Comparison of ENCODE assay signal across 9 mouse cellular contexts in the genomic region with DNA sequence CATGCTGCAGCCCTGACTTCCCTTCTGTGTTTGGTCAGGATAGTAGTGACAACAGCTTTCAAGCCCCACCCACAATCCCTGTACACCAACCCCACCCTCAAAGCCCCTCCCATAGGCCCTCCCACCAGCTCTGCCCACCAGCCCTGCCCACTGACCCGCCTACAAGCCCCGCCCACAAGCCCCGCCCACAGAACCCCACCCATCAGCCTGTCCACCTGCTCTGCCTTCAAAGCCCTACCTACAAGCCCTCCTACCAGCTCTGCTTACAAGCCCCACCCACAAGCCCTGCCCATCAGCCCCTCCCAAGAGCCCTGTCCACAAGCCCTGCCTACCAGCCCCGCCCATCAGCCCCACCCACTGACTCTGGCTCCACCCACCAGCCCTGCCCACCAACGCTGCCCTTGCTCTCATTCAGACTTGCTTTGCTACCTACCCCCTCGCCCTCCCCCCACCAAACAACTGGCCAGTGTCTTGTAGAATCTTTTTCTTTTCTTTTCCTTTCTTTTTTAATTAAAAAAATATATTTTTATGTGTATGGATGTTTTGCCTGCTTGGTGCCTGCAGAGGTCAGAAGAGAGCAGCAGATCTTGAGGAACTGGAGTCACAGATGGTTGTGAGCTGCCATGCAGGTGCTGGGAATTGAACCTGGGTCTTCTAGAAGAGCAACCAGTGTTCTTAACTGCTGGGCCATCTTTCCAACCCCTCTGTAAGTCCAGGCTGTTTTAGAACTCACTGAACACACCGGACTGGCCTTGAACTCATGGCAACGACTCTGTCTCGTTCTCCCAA. TPM values are rescaled to one million over a fixed set of nuclear protein-coding genes. Genes with fewer than 3 reads are reported as not detected.
DNase-seq lines count a peak whose midpoint lies in the region; ATAC-seq and TF ChIP-seq lines count a peak whose summit lies in the region.
"Had no signal": no experiment of that assay in that cellular context is flagged by ENCODE, and none has a peak within 500 bp of the region (broad histone marks: within the 10 kb centered on the region; RNA-seq: fewer than 3 reads in every experiment).

No protein-coding gene starts in this region.

- no peaks in the 10 kb centered on the region for H3K9me3 ChIP-seq in intestine, postnatal 0 days (ENCODE audit: control insufficient read depth)
- H3K9me3 ChIP-seq in midbrain, embryonic 15.5 days = no peaks in the 10 kb centered on the region

- H3K9ac ChIP-seq in intestine, postnatal 0 days (ENCODE audit: low read depth, low read length) = no peak overlapping the region
- no peak overlapping the region for H3K9ac ChIP-seq in midbrain, embryonic 15.5 days

- 59% methylated on average over 9 of the region's 9 CpGs for WGBS in intestine, postnatal 0 days
- 62% methylated on average over 9 of the region's 9 CpGs for WGBS in midbrain, embryonic 15.5 days

- no peak overlapping the region for H3K27ac ChIP-seq in intestine, postnatal 0 days (ENCODE audit: low read depth, low read length)
- peak overlapping the region; percentile 69; the same call in 1 of the 2 replicates for H3K27ac ChIP-seq in midbrain, embryonic 15.5 days
- no peak overlapping the region for H3K27ac ChIP-seq in layer of hippocampus, adult 2 months

- ATAC-seq in intestine, postnatal 0 days = peak; percentile 59
- ATAC-seq in midbrain, embryonic 15.5 days (replicated peaks) = no peak

- DNase-seq in lung, postnatal 10 days = peak; percentile 19
- no peak for DNase-seq in lung, adult 18-20 months
- peak; percentile 85 for DNase-seq in ZHBTc4 (ENCODE audit: low read depth, low spot score)
- no peak for DNase-seq in layer of hippocampus, adult 2 months (ENCODE audit: low spot score in 2 of 2)
- no peak for DNase-seq in right cerebral cortex, postnatal 10 days (ENCODE audit: low spot score in 2 of 2)
- no peak for DNase-seq in ovary, postnatal 36 days (ENCODE audit: low spot score)
- DNase-seq: adrenal gland, adult 2 months had no signal

- H3K4me1 ChIP-seq in intestine, postnatal 0 days (replicated peaks; ENCODE audit: control insufficient read depth, insufficient read depth, low read length) = peaks cover 3% of the 10 kb centered on the region; the same call in 1 of the 2 replicates
- peaks cover 28% of the 10 kb centered on the region for H3K4me1 ChIP-seq in midbrain, embryonic 15.5 days

- no peaks in the 10 kb centered on the region for H3K27me3 ChIP-seq in intestine, postnatal 0 days (replicated peaks; ENCODE audit: control insufficient read depth, insufficient read depth, low read length)
- H3K27me3 ChIP-seq in midbrain, embryonic 15.5 days (replicated peaks) = no peaks in the 10 kb centered on the region

- no peak overlapping the region for H3K4me3 ChIP-seq in intestine, postnatal 0 days (ENCODE audit: low read depth, low read length)
- no peak overlapping the region for H3K4me3 ChIP-seq in midbrain, embryonic 15.5 days
- H3K4me3 ChIP-seq in layer of hippocampus, adult 2 months = no peak overlapping the region

- H3K4me2 ChIP-seq in intestine, postnatal 0 days (replicated peaks; ENCODE audit: low read depth) = no peak overlapping the region
- H3K4me2 ChIP-seq in midbrain, embryonic 15.5 days = no peak overlapping the region

- TF ChIP-seq CTCF in intestine, postnatal 0 days (IDR thresholded peaks at IDR 0.05; ENCODE audit: low read depth) = peak; percentile 30
- TF ChIP-seq CTCF in layer of hippocampus, adult 2 months (conservative IDR thresholded peaks at IDR 0.05) = no peak; the same call in 1 of the 2 replicates

- H3K36me3 ChIP-seq in intestine, postnatal 0 days (ENCODE audit: control insufficient read depth, insufficient read depth) = no peaks in the 10 kb centered on the region
- no peaks in the 10 kb centered on the region for H3K36me3 ChIP-seq in midbrain, embryonic 15.5 days (replicated peaks)

RNA-seq across cellular contexts. Expression of a gene that starts 24.1 kb away (rescaled TPM):
- 4.5 and 4.8 TPM in 2 replicates for polyA plus RNA-seq in intestine, postnatal 0 days (2015; fragmentation: Nextera tagmentation; extraction: Ambion mirVana)
- 3.4 and 3.9 TPM in 2 replicates for polyA plus RNA-seq in midbrain, embryonic 15.5 days (2015; fragmentation: Nextera tagmentation; extraction: Ambion mirVana)
- total RNA-seq in layer of hippocampus, adult 2 months (2021) = 1 to 10 TPM; 1.6 TPM

Comparison
In these comparisons a context has a peak if more than half of its experiments do, and no peak if none do; other contexts are left out.
1. DNase-seq: peak in lung, postnatal 10 days (single experiment) and ZHBTc4 (single experiment); none in lung, adult 18-20 months (0 of 2), layer of hippocampus, adult 2 months (0 of 2), right cerebral cortex, postnatal 10 days (0 of 2) and ovary, postnatal 36 days (single experiment).